Mouse (Mus musculus) myocyte (in vitro differentiated cells): ENCODE results near the gene Synpo2l.

Experiments
- MYOG ChIP-seq, 3 experiments: IDR thresholded peaks; one replicate each; pipeline ENCODE4 v1.6.1; 2011; ENCODE audit warnings: control low read depth in 2 of 3, low read depth in 2 of 3, mild to moderate bottlenecking in 2 of 3; ENCODE audit not compliant: insufficient read length in 2 of 3, control insufficient read depth in 1 of 3, insufficient read depth in 1 of 3
- POLR2A ChIP-seq: IDR thresholded peaks from one replicate; pipeline ENCODE4 v1.6.1; 2011; ENCODE audit warnings: low read depth, mild to moderate bottlenecking, control low read depth, moderate library complexity; ENCODE audit not compliant: insufficient read length
- POLR2AphosphoS2 ChIP-seq: IDR thresholded peaks from one replicate; pipeline ENCODE4 v1.6.1; 2011; ENCODE audit warnings: low read depth, control low read depth; ENCODE audit not compliant: insufficient read length
- TCF12 ChIP-seq: IDR thresholded peaks from one replicate; pipeline ENCODE4 v1.6.1; 2011; ENCODE audit warnings: mild to moderate bottlenecking, control low read depth; ENCODE audit not compliant: poor library complexity, insufficient read depth, severe bottlenecking

- TF ChIP-seq MYOG (IDR thresholded peaks at IDR 0.05; ENCODE audit: control insufficient read depth in 1 of 3, insufficient read depth in 1 of 3, insufficient read length in 2 of 3, low read depth in 2 of 3) = peak in 1 of 3 experiments; percentile 21
- TF ChIP-seq TCF12 = no peak
- TF ChIP-seq POLR2A = no peak
- TF ChIP-seq POLR2AphosphoS2 = no peak
These were observed 46.3 kb downstream of the Synpo2l start for GRCm38 (mm10) chr14:20621903-20622302.
